Mouse (Mus musculus): Measurements from ENCODE around the gene Lrrc10b.
A peak's percentile ranks its signal among the peaks of the same experiment; 100 is the strongest.

Gene Lrrc10b

DNA sequence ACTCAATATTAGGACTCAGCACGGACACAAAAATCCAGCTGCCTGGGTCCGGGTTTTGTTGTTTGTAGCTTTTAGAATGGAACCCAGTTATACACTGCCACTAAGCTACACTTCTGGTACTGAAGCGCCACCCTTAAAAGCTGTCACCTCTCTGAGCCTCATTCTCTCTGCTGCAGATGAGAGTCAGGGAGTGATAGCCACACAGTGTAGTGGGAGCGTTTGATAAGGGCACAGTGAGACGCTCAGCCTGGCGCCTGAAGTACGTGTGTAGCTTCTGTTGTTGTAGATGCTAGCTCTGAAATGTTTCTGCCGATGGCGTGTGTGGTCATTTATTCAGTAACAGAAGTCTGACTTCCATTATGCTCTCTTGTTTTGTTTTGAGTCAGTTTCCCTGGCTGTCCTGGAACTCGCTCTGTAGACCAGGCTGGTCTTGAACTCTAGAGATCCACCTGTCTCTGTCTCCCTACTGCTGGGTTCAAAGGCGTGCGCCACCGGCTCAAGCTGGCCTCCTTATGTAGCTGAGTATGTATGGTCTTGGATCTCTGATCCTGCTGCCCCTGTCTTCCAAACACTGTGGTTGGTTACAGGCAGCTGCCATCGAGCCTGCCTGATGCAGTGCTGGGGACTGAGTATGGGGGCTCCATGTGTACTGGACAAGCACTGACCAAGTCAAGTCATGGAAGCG is 12.4 kb downstream of the Lrrc10b start:
- no peak for DNase-seq (ENCODE audit: low read depth, low spot score)

DNA sequence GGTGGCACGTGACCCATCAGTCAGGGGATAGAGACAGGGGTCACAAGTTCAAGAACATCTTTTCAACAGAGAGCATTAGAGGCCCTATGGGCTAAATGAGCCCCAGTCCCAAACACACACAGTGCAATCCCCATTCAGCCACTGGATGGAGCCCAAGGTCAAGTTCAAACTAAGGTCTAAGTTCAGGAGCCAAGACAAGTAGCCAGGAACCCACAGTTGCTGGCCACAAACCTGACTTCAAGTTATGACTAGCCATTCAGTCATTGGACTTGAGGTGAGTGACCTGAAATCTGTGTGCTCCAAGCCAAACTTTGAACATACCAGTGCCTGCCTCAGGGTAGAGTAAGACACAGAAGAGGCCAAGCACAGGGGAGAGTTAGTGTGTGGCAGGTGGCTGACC is 19.8 kb downstream of the Lrrc10b start:
- no peak for DNase-seq (ENCODE audit: low read depth, low spot score)

DNA sequence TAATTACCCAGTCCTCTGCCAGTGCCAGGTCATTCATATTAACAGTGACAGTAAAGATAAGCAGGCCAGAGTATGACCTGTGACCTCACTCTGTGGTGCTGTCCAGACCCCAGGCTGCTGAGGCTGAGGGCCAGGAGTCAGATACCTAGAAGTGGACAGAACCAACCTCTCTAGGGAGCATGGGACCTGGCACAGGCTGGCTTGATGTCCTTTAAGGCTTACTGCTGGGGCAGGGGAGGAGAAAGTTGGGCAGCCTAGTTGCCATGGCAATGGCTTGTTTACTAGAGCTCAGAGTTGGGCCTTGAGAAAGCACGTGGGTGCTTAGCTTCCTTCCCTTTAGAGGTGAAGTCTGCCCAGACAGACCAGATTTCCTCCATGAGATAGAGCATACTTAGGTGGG is 20.5 kb downstream of the Lrrc10b start:
- no peak for DNase-seq (ENCODE audit: low read depth, low spot score)

DNA sequence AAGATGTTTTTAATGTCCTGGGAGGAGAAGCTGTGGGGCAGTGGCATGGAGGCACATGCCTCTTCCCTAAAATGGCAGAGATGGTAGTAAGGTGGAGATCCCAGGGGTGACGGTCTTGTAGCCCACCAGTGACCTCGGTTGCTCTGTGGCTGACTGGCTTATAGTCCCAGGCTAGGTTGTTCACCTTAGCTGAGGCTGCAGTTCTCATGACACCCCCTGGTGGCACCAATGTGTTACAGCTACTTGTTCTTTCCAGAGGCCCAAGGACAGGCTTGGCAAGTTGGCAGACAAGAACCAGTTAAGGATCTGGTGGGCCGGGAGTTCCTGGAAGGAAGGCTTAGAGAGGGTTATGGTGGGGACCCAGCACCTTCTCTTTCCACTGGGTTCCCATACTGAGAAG is 21.4 kb downstream of the Lrrc10b start:
- DNase-seq (ENCODE audit: low read depth, low spot score) = peak; percentile 45

DNA sequence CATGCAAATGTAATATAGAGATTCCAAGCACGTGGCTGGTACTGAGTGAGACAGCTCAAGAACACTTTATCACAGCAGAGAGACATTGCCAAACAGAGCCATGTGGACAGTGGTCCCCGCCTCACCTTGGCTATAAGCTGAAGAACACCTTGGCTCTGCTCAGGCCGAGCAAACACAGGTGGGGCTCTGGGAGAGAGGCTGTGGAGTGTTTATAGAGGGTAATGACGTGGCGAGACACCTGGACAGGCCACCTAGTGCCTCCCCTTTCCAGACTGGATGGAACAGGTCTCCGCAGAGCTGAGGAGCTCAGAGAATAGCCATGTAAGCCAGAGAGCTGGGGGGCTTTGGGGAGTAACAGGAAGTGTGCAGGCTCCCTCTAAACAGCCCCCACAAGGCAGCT is 22.3 kb downstream of the Lrrc10b start:
- no peak for DNase-seq (ENCODE audit: low read depth, low spot score)

DNA sequence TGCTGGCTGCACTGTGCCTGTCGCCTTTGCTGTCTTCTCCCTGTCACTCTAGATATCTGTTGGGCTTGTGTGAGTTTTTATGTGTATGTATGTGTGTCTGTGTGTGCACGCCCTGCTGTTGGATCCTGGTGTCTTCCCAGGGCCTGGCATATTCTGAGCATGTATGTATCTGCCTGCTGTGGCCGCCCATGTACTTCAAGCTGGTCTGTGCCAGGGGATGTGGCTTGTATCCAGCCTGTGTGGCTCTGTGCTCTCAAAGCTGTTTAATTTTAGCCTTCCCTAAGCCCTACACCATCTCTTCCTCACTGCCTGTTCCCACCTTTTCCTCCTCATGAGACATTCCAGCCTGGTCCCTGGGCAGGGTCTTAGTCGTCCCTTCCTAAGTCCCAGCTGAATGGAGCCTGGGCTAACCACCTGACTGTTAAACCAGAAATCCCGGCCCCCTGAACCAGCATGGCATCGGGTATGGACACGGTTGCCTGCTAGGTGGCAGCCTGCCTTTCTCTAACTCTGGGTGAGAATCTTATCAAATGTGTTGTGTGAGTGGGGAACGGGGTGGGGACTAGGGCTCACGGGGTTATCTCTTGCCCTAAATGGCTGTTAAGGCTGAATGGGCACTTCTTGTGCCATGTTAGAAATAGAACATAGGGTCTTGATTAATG is 23.3 kb downstream of the Lrrc10b start:
- DNase-seq (ENCODE audit: low read depth, low spot score) = no peak

DNA sequence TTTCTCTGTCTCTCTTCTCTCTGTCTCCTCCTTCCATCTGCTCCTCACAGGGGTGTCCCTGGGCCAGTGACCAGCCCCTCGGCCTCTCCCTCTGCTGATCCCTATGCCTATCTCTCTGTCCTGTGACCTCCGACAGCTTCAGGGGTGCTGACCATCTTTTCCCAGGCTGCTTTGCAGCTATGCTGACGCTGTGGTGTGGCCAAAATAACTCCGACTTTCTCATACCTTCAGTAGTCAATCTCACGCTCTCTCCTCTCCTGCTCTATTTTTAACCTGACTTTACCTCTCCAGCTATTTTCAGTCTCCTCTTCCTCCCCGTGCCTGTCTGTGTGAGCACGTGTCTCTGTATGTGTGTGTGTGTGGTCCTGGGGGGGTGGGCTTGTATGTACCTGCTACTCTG is 24.0 kb downstream of the Lrrc10b start:
- no peak for DNase-seq (ENCODE audit: low read depth, low spot score)

DNA sequence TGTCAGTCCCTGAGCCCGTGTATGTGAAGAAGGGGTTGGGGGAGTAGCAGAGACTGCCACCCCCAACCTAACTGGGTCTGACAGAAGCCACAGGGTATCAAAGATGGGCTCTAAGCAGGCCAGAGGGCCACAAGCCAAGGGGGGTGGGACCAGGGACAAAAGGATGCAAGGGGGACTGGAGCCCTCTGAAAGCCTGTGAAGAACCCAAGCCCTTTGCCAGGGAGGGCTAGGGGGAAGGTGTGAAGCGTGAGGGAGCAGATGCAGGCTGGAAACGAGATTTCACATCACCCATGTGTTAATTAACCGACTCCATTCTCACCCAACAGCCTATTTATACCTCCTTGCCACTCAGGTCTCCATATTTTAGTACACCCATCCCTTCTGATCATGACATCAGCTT is 25.4 kb downstream of the Lrrc10b start:
- DNase-seq (ENCODE audit: low read depth, low spot score) = no peak

DNA sequence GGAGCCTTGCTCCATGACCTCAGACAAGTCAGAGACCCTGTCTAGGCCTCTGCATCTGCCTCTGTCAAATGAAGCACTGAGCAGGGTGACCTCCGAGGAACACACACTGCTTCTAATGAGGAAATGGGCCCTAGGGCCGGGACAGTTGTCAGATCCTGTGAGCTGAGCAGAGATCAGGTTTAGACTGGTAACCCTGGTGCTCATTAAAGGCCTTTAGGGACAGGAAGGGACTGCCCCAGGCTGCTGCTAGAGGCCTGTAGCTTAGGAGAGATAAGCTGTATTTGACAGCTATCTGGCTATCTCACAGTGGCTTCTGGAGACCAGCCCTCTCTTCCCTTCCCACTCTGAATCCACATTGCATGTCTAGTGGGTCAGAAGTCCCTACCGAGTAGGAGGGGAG is 25.9 kb downstream of the Lrrc10b start:
- DNase-seq (ENCODE audit: low read depth, low spot score) = no peak

DNA sequence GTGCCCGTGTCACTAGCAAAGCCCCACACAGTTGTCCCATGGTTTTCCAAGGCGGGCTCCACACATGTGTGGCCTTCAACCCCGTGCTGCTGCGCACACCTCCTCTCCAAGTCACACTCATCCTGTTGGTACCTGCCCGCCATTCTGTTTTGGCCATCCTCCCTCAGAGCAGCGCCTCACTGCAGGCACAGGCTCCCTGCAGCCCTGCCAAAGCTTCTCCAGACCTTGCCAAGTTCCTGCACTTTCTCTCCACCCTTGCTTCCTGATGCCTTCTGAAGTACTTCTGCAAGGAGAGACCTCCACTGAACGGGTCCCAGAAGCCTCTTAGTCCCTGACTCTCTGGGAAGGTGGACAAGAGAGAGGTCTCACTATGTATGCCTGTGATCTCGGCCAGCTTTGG is 27.9 kb downstream of the Lrrc10b start:
- DNase-seq (ENCODE audit: low read depth, low spot score) = no peak

DNA sequence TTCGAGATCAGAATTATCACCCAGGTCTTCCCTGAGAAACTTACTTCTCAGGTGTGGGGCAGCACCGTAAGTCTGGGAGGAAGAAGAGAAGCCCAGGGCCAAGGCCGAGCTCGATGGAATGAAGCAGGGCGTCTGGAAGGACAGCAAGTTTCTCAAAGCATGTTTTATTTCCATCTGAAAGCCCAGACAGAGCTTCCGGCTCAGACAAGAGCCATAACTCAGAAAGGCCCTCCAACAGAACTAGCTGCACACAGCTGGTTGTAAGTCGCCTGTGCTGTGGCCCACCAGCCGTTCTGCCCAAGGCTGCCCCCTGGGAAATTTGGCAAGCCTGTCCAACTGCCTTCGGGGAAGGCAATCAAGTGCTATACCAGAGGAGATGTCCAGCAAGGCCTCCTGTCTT is 29.8 kb downstream of the Lrrc10b start:
- DNase-seq (ENCODE audit: low read depth, low spot score) = no peak

DNA sequence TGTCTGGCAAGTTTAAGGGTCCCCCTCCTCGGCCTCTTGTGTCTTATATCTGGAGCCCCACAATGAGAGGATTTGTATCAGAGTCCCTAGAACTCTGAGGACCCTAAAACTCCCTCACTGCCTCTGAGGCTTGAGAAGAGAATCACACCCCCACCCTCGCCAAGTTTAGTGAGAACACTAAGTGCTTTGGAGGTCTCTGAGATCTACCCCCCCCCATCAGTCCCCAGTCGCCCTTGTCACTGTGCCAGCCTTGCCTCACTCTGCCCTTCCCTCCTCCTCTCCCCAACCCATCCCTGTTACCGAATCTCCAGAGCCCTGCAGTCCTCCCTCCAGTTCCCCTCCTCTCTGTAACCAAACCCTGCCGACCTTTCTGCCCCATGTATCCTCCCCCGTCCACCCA is 30.5 kb downstream of the Lrrc10b start:
- no peak for DNase-seq (ENCODE audit: low read depth, low spot score)

DNA sequence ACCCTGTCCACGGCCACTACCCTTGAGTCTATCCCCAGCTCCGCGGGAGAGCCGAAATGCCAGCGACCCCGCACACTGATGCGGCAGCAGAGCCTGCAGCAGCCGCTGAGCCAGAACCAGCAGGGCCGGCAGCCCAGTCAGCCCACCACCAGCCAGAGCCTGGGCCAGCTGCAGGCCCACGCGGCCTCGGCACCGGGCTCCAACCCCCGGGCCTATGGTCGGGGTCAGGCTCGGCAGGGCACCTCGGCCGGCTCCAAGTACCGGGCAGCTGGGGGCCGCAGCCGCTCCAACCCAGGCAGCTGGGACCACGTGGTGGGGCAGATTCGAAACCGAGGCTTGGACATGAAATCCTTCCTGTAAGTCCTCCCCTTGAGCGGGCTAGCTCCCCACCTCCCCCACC is 31.0 kb downstream of the Lrrc10b start:
- no peak for DNase-seq (ENCODE audit: low read depth, low spot score)

DNA sequence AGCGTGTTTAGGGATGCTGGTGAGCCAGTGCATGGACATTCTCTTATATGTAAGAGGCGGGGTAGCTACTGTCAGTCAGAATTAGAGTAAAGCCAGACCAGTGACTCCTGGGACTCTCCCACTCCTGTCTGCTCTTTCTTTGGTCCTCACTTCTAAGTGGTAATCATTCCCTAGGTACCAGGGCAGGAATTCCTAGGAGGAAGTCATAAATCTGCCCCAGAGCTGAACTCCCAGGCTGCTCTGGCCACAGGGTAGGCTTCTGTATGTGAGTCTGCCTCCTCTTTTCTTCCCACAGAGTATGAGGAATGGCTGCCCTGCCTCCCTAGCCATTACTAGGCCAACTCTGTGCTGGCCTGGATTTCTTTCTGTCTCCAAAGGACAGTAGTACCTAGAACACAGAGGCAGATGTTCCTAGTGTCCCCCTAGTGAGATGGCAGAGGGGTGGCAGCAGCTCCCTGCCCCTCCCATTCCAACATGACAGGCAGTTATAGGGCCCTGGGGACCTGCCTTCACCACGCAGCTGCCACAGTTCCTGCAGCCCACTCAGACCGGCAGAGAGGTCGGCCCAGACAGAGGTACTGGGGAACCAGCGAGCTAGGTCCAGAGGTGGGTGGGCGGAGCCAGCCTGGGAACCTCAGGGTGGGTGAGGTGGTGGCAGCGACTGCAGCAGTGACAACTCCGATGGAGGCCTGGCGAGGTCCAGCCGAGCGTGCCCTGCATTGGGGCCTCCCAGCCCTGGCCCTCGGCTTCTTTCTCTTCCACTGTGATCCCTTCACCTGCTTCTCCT is 31.6 kb downstream of the Lrrc10b start:
- DNase-seq (ENCODE audit: low read depth, low spot score) = no peak

DNA sequence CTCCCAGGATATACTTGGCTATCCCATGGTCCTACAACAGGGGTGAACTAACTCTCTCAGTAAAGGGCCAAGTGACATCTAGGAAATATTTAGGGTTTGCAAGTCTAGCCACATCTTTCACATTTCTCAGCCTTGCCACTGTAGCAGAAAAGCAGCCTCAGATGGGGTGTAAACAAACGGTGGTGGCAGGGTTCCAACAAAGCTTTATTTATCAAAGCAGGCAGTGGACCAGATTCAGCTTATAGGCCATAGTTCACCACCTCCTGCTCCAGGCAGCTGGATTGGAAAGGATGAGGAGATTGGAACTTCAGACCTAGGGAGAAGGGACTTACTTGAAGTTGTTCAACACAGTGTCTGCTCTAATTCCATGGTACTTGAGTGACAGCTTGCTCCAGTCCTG is 32.5 kb downstream of the Lrrc10b start:
- DNase-seq (ENCODE audit: low read depth, low spot score) = no peak

DNA sequence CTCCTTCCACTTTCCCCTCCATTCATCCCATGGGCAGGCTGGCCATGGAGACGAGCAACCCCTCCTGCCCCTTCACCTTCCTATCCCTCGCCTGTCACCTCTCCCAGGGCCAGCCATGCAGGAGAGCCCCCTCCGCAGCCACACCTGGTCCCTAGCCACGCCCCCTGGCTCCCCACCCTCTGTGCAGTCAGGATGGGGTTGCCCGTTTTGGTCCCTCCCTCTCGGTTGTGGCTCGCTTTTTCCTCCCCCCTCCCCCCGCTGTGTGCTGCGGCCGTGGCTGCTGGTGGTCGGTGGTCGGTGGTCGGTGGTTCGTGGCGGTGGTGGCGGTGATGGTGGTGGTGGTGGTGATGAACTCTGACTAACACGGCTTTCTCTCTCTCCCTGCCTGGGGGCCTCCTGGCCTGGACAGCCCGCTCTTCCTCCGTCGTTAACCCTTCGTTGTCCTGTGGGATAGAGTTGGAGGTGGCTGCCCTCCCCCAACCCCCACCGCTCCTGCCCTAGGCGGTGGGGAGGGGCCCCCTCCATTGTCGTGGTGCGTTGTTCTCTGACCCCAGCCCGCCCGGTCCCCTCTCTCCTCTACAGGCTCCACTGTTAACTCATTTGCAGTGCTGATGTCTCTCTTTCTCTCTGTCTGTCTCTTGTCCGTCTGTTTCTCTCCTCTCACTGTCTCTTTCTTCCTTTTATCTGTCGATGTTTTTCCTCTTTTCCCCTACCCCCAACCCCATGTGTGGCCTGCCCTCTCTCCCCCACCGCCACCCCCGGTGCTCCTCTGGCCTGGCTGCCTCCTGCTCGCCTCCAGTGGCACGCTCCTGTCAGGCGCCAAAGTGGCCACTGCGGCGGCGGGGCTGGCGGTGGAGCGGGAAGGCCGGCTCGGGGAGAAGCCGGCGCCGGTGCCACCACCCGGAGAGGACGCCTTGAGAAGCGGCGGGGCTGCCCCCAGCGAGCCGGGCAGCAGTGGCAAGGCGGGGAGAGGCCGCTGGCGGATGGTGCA is 35.0 kb downstream of the Lrrc10b start:
- no peak for DNase-seq (ENCODE audit: low read depth, low spot score)

DNA sequence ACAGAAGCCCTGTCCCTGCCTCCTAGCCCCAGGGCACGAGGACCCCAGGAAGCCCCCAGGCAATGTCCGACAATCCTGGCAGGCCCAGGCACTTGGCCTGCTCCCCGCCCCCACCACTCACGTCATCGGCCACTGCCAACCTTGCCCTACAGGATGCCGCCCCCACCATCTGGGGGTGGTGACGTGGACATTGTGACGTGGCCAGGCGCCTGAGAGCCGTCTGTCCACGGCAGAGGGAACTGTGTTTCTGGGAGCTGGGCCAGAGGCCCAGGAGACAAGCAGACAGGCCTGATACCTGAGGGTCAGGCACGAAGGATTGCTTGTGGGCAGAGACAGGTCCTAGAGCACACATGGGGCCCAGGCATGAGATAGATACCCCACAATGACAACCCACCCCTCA is 39.8 kb downstream of the Lrrc10b start:
- no peak for DNase-seq (ENCODE audit: low read depth, low spot score)

DNA sequence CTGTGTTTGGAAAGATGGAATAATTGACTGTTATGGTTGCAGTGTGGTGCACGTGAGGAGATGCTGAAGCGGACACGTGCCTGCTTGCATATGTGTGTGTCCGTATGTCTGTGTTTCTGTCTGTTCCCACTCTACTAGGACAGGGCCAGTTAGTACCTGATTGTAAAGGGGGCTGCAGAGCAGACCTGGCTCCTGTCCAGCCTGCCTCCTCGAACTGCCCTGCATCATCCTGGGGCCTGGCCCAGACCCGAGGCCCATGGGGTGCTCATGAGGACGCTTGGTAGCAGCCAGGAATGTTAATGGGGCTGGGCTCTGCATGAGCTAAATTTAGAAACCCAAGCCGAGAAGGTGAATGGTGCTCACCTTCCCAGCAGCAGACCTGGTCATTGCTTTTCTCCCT is 40.4 kb downstream of the Lrrc10b start:
- no peak for DNase-seq (ENCODE audit: low read depth, low spot score)

DNA sequence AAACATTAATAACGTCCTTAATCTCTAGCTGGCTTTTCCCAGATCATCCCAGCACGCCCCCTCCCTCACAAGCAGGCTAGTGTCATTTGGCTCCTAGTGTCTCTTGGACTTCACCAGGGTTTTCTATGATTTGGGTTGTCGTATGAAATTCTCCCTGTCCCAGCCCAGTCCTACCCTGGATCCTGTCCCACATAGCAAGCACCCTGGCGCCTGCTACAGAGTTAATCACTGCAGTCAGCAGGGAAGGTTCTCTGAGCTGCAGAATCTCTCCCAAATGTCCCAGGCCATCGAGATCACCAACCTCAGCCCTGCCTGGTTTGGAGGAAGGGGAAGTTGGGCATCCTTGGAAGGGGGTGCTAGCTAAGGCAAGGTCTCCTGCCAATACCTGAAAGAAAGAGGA is 41.8 kb downstream of the Lrrc10b start:
- DNase-seq (ENCODE audit: low read depth, low spot score) = no peak

DNA sequence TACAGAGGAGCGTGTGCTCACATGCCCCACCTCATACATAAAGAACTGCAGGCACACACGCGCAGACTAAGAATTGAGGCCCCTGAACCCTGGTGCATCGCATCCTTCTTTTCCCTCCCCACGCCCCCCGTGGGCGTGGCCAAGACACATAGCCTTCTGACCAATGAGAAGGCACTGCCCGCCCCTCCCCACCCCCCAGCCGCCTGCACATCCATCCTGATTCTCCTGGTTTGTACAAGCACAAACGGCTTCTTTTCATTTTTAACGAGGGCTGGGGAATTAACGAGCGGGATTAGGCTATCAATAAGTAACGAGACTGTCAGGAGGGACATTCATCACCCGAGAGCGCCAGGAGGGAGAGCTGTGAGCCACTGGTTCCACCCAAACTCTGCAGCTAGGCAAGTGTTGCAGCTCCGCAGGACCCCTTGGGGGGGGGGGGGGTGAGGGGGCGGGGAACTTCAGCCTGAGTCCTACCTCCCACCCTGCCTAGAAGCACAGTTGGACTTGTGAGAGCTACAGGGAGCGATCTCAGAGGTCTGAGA is 43.5 kb downstream of the Lrrc10b start:
- no peak for DNase-seq (ENCODE audit: low read depth, low spot score)
